ENCODE assay signal across 9 mouse cellular contexts in the genomic region with DNA sequence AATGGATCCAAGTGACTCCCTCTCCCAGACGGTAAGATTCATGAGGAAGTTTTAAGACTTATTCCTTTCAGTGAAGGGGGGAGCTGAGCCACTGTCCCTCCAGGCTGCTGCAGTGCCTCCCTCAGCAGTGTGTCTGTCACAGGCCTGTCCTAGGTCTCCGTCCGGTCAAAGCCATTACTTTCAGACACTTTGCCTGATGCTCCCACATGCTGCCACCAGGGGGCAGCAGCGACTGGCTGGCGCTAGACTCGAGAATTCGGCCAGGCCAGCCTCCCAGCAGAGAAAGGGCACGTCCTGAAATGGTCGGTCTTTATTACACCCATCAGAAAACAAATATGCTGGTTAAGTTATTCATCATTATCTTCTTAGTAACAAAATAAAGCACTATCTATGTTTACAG. TPM values are rescaled to one million over a fixed set of nuclear protein-coding genes. Genes with fewer than 3 reads are reported as not detected.
A peak's percentile ranks its signal among the peaks of the same experiment; 100 is the strongest.
DNase-seq lines count a peak whose midpoint lies in the region; ATAC-seq and TF ChIP-seq lines count a peak whose summit lies in the region.
"Had no signal": no experiment of that assay in that cellular context is flagged by ENCODE, and none has a peak within 500 bp of the region (broad histone marks: within the 10 kb centered on the region; RNA-seq: fewer than 3 reads in every experiment).

No protein-coding gene starts in this region.

- no peaks in the 10 kb centered on the region for H3K36me3 ChIP-seq in hindbrain, embryonic 11.5 days (ENCODE audit: control insufficient read depth, insufficient read depth, low read length)
- peaks cover 14% of the 10 kb centered on the region for H3K36me3 ChIP-seq in liver, adult 2 months (ENCODE audit: control insufficient read depth, insufficient read depth, low read length)
- H3K36me3 ChIP-seq in neural tube, embryonic 15.5 days, result 0 out of 2 replicates have a peak, but pooled peaks cover 4% of the 10 kb centered on the region

- H3K27me3 ChIP-seq in hindbrain, embryonic 11.5 days (ENCODE audit: control insufficient read depth, insufficient read depth, low read length), result no peaks in the 10 kb centered on the region
- no peaks in the 10 kb centered on the region for H3K27me3 ChIP-seq in liver, adult 2 months (ENCODE audit: control insufficient read depth, insufficient read depth, low read length)
- no peaks in the 10 kb centered on the region for H3K27me3 ChIP-seq in neural tube, embryonic 15.5 days (replicated peaks)

- 0 out of 2 replicates have a peak overlapping the region, but pooled peaks have one; percentile 25 for H3K27ac ChIP-seq in hindbrain, embryonic 11.5 days (ENCODE audit: low read depth, low read length)
- no peak overlapping the region for H3K27ac ChIP-seq in liver, adult 2 months (replicated peaks; ENCODE audit: insufficient read depth, low read depth, low read length)
- H3K27ac ChIP-seq in neural tube, embryonic 15.5 days (replicated peaks), result peak overlapping the region; percentile 61

- TF ChIP-seq CTCF in liver, adult 2 months (IDR thresholded peaks at IDR 0.05; ENCODE audit: low read depth, low read length), result peak; percentile 99

- no peak for TF ChIP-seq POLR2A in liver, adult 2 months (IDR thresholded peaks at IDR 0.05; ENCODE audit: extremely low read depth, insufficient read depth, low read length)

- 8% methylated on average over 9 of the region's 9 CpGs for WGBS in hindbrain, embryonic 11.5 days
- 6% methylated on average over 9 of the region's 9 CpGs for WGBS in liver, adult 2 months
- WGBS in neural tube, embryonic 15.5 days, result 7% methylated on average over 9 of the region's 9 CpGs

- no peak overlapping the region for H3K9ac ChIP-seq in hindbrain, embryonic 11.5 days (ENCODE audit: low read depth, low read length)
- H3K9ac ChIP-seq in liver, adult 2 months (ENCODE audit: low read depth, low read length), result no peak overlapping the region
- no peak overlapping the region for H3K9ac ChIP-seq in neural tube, embryonic 15.5 days (replicated peaks)

- no peak overlapping the region for H3K4me3 ChIP-seq in hindbrain, embryonic 11.5 days (ENCODE audit: low read depth, low read length)
- no peak overlapping the region for H3K4me3 ChIP-seq in liver, adult 2 months (ENCODE audit: insufficient read depth, low read depth, low read length)
- H3K4me3 ChIP-seq in neural tube, embryonic 15.5 days (replicated peaks), result no peak overlapping the region
- H3K4me3 ChIP-seq: megakaryocyte, embryonic 14.5 days had no signal

- no peak overlapping the region for H3K4me2 ChIP-seq in hindbrain, embryonic 11.5 days (replicated peaks; ENCODE audit: low read depth, low read length)
- no peak overlapping the region for H3K4me2 ChIP-seq in neural tube, embryonic 15.5 days

- H3K79me2 ChIP-seq in liver, adult 2 months (ENCODE audit: control insufficient read depth, insufficient read depth, low read length), result no peaks in the 10 kb centered on the region

- no peaks in the 10 kb centered on the region for H3K9me3 ChIP-seq in hindbrain, embryonic 11.5 days (ENCODE audit: control insufficient read depth, low read length)
- H3K9me3 ChIP-seq in neural tube, embryonic 15.5 days (replicated peaks), result no peaks in the 10 kb centered on the region

- peaks cover 5% of the 10 kb centered on the region; the same call in 1 of the 2 replicates for H3K4me1 ChIP-seq in hindbrain, embryonic 11.5 days (replicated peaks; ENCODE audit: control insufficient read depth, insufficient read depth, low read length)
- H3K4me1 ChIP-seq in liver, adult 2 months (ENCODE audit: control insufficient read depth, insufficient read depth, low read length), result peaks cover 26% of the 10 kb centered on the region
- H3K4me1 ChIP-seq in neural tube, embryonic 15.5 days, result peaks cover 25% of the 10 kb centered on the region; the same call in 1 of the 2 replicates

- ATAC-seq in hindbrain, embryonic 11.5 days (ENCODE audit: low FRiP score), result peak; percentile 31; the same call in 1 of the 2 replicates
- 0 out of 2 replicates have a peak, but pooled peaks have one; percentile 30 for ATAC-seq in neural tube, embryonic 15.5 days (ENCODE audit: low FRiP score)

- peak; percentile 90 to 93 for DNase-seq in cerebellum, postnatal 10 days
- no peak for DNase-seq in cerebellum, adult 9-10 months
- DNase-seq in B cell, adult 2 months, result peak; percentile 35 to 43
- DNase-seq in embryo, embryonic 10 days (ENCODE audit: low spot score), result peak; percentile 91
- DNase-seq in hindbrain, embryonic 11.5 days (ENCODE audit: low spot score), result peak; percentile 94
- peak; percentile 65 for DNase-seq in liver, adult 2 months (ENCODE audit: extremely low read depth, low read depth, low spot score)
- DNase-seq in right cerebral cortex, postnatal 14 days, result no peak

RNA-seq across cellular contexts. Expression of gene Etnk2, which starts 18.6 kb away (rescaled TPM):
- 2.9 and 3.1 TPM in 2 replicates for polyA plus RNA-seq in hindbrain, embryonic 11.5 days (2014; fragmentation: Nextera tagmentation; extraction: Ambion mirVana)
- total RNA-seq in liver, adult 2 months (2014; rRNA removed), result 361 and 389 TPM in 2 replicates
- polyA plus RNA-seq in liver, adult 2 months (2012; rRNA removed), result 249 and 278 TPM in 2 replicates
- polyA plus RNA-seq in neural tube, embryonic 15.5 days (2015; fragmentation: Nextera tagmentation; extraction: Ambion mirVana), result 21.3 and 22.8 TPM in 2 replicates

RNA-seq across cellular contexts. Expression of gene Ren1, which starts 31.7 kb away (rescaled TPM):
- polyA plus RNA-seq in hindbrain, embryonic 11.5 days (2014; fragmentation: Nextera tagmentation; extraction: Ambion mirVana), result 0.70 and 1.2 TPM in 2 replicates
- total RNA-seq in liver, adult 2 months (2014; rRNA removed), result not detected in 2 replicates
- polyA plus RNA-seq in liver, adult 2 months (2012; rRNA removed), result 0.18 and 7.6 TPM in 2 replicates
- polyA plus RNA-seq in neural tube, embryonic 15.5 days (2015; fragmentation: Nextera tagmentation; extraction: Ambion mirVana), result 0.74 and 1.6 TPM in 2 replicates

RNA-seq across cellular contexts. Expression of gene Sox13, which starts 42.2 kb away (rescaled TPM):
- polyA plus RNA-seq in hindbrain, embryonic 11.5 days (2014; fragmentation: Nextera tagmentation; extraction: Ambion mirVana), result 12.5 and 15.9 TPM in 2 replicates
- total RNA-seq in liver, adult 2 months (2014; rRNA removed), result 2.0 and 2.2 TPM in 2 replicates
- polyA plus RNA-seq in liver, adult 2 months (2012; rRNA removed), result 5.6 and 10.2 TPM in 2 replicates
- polyA plus RNA-seq in neural tube, embryonic 15.5 days (2015; fragmentation: Nextera tagmentation; extraction: Ambion mirVana), result 4.0 and 6.7 TPM in 2 replicates

Comparison
In these comparisons a context has a peak if more than half of its experiments do, and no peak if none do; other contexts are left out.
1. DNase-seq: peak in cerebellum, postnatal 10 days (2 of 2), B cell, adult 2 months (2 of 2), embryo, embryonic 10 days (single experiment), hindbrain, embryonic 11.5 days (single experiment) and liver, adult 2 months (single experiment); none in cerebellum, adult 9-10 months (single experiment) and right cerebral cortex, postnatal 14 days (single experiment).
2. RNA of gene Etnk2, which starts 18.6 kb away (polyA plus RNA-seq): 249 to 278 TPM in liver, adult 2 months; 21.3 to 22.8 TPM in neural tube, embryonic 15.5 days and 2.9 to 3.1 TPM in hindbrain, embryonic 11.5 days; every median in the first group is over 10 times any median in the second.